Mouse (Mus musculus): ENCODE data around the gene Fam213b. TPM values are rescaled to one million over a fixed set of nuclear protein-coding genes. Genes with fewer than 3 reads are reported as not detected.

The Fam213b gene
- polyA plus RNA-seq, 1 experiment from 2014 or later: 33.2 TPM

GRCm38 (mm10) chr4:154869440-154869839, 29.5 kb downstream of the Fam213b start, which contains the start of gene Mmel1:
Gene Mmel1 (plus strand): TSS chr4:154869585.
- no peaks in the 10 kb centered on the region for H3K9me3 ChIP-seq
- peaks cover 17% of the 10 kb centered on the region for H3K4me1 ChIP-seq
- no peak within 1 kb of the TSS for H3K4me2 ChIP-seq (replicated peaks)
- no peak within 1 kb of the TSS for H3K4me3 ChIP-seq
- 89% methylated on average over 7 of the region's 7 CpGs for WGBS
- no peak for ATAC-seq (ENCODE audit: low FRiP score, low read depth)
- no peak within 1 kb of the TSS for H3K27ac ChIP-seq (replicated peaks)
- no peak within 1 kb of the TSS for H3K9ac ChIP-seq (replicated peaks)
- peaks cover 44% of the 10 kb centered on the region for H3K27me3 ChIP-seq
- no peaks in the 10 kb centered on the region for H3K36me3 ChIP-seq

- Histone ChIP-seq H3K4me1 (peaks cover 23% of the 10 kb centered on the region), H3K4me3 (no peak overlapping the region), H3K27me3 (peaks cover 40% of the 10 kb centered on the region), H3K27ac (replicated peaks) (no peak overlapping the region), H3K4me2 (replicated peaks) (no peak overlapping the region), H3K9ac (replicated peaks) (no peak overlapping the region), H3K36me3 (no peaks in the 10 kb centered on the region), H3K9me3 (no peaks in the 10 kb centered on the region)
- 91% methylated on average over 6 of the region's 6 CpGs for WGBS
- no peak for ATAC-seq (ENCODE audit: low FRiP score, low read depth)
Measured at GRCm38 (mm10) chr4:154867257-154867656, 31.7 kb downstream of the Fam213b start.

GRCm38 (mm10) chr4:154866391-154866790, 32.5 kb downstream of the Fam213b start:
- no peak overlapping the region for H3K4me3 ChIP-seq
- H3K27ac ChIP-seq (replicated peaks): no peak overlapping the region
- no peak for ATAC-seq (ENCODE audit: low FRiP score, low read depth)
- no peak overlapping the region for H3K9ac ChIP-seq (replicated peaks)
- 87% methylated on average over 5 of the region's 5 CpGs for WGBS
- H3K36me3 ChIP-seq: no peaks in the 10 kb centered on the region
- peaks cover 15% of the 10 kb centered on the region for H3K4me1 ChIP-seq
- H3K27me3 ChIP-seq: peaks cover 39% of the 10 kb centered on the region
- no peak overlapping the region for H3K4me2 ChIP-seq (replicated peaks)
- no peaks in the 10 kb centered on the region for H3K9me3 ChIP-seq

- H3K9me3 ChIP-seq: no peaks in the 10 kb centered on the region
- 0 out of 2 replicates have a peak overlapping the region, but pooled peaks have one; percentile 38 for H3K4me3 ChIP-seq
- H3K27ac ChIP-seq (replicated peaks): peak overlapping the region; percentile 71; the same call in 1 of the 2 replicates
- H3K4me1 ChIP-seq: peaks cover 14% of the 10 kb centered on the region
- H3K4me2 ChIP-seq (replicated peaks): peak overlapping the region; percentile 57; the same call in 1 of the 2 replicates
- peak overlapping the region; percentile 56 for H3K9ac ChIP-seq (replicated peaks)
- 82% methylated on average over 18 of the region's 18 CpGs for WGBS
- H3K36me3 ChIP-seq: no peaks in the 10 kb centered on the region
- peaks cover 41% of the 10 kb centered on the region for H3K27me3 ChIP-seq
- ATAC-seq (ENCODE audit: low FRiP score, low read depth): no peak; the same call in 1 of the 2 replicates
Measured at GRCm38 (mm10) chr4:154864961-154865760, 33.8 kb downstream of the Fam213b start.

GRCm38 (mm10) chr4:154864271-154864771, 34.6 kb downstream of the Fam213b start:
- peak overlapping the region; percentile 56 for H3K9ac ChIP-seq (replicated peaks)
- peaks cover 42% of the 10 kb centered on the region for H3K27me3 ChIP-seq
- no peaks in the 10 kb centered on the region for H3K9me3 ChIP-seq
- H3K4me2 ChIP-seq (replicated peaks): peak overlapping the region; percentile 57
- peak overlapping the region; percentile 38 for H3K4me3 ChIP-seq
- H3K27ac ChIP-seq (replicated peaks): peak overlapping the region; percentile 71
- no peaks in the 10 kb centered on the region for H3K36me3 ChIP-seq
- H3K4me1 ChIP-seq: peaks cover 14% of the 10 kb centered on the region
- peak; percentile 92 for ATAC-seq (ENCODE audit: low FRiP score, low read depth)
- WGBS: under 1% methylated on average over 18 of the region's 18 CpGs

GRCm38 (mm10) chr4:154863436-154863935, 35.4 kb downstream of the Fam213b start:
- ATAC-seq (ENCODE audit: low FRiP score, low read depth): no peak
- Histone ChIP-seq H3K27me3 (peaks cover 42% of the 10 kb centered on the region), H3K4me2 (replicated peaks) (no peak overlapping the region), H3K9ac (replicated peaks) (no peak overlapping the region), H3K4me1 (peaks cover 14% of the 10 kb centered on the region), H3K27ac (replicated peaks) (peak overlapping the region; percentile 71; the same call in 1 of the 2 replicates), H3K9me3 (no peaks in the 10 kb centered on the region), H3K36me3 (no peaks in the 10 kb centered on the region), H3K4me3 (no peak overlapping the region)
- WGBS: 79% methylated on average over 3 of the region's 3 CpGs

GRCm38 (mm10) chr4:154861967-154862366, 37.0 kb downstream of the Fam213b start:
- Histone ChIP-seq H3K4me3 (no peak overlapping the region), H3K9me3 (no peaks in the 10 kb centered on the region), H3K9ac (replicated peaks) (no peak overlapping the region), H3K27ac (replicated peaks) (no peak overlapping the region), H3K36me3 (no peaks in the 10 kb centered on the region), H3K27me3 (peaks cover 46% of the 10 kb centered on the region), H3K4me1 (peaks cover 14% of the 10 kb centered on the region), H3K4me2 (replicated peaks) (no peak overlapping the region)
- no peak for ATAC-seq (ENCODE audit: low FRiP score, low read depth)
- WGBS: 79% methylated on average over 5 of the region's 5 CpGs

GRCm38 (mm10) chr4:154858601-154859000, 40.3 kb downstream of the Fam213b start:
- Histone ChIP-seq H3K4me1 (peaks cover 15% of the 10 kb centered on the region), H3K9me3 (no peaks in the 10 kb centered on the region), H3K9ac (replicated peaks) (no peak overlapping the region), H3K4me3 (no peak overlapping the region), H3K4me2 (replicated peaks) (no peak overlapping the region), H3K27ac (replicated peaks) (no peak overlapping the region), H3K27me3 (peaks cover 64% of the 10 kb centered on the region), H3K36me3 (no peaks in the 10 kb centered on the region)
- WGBS: 75% methylated on average over 3 of the region's 3 CpGs
- no peak for ATAC-seq (ENCODE audit: low FRiP score, low read depth)

GRCm38 (mm10) chr4:154857366-154858240, 41.3 kb downstream of the Fam213b start:
- Histone ChIP-seq H3K9me3 (no peaks in the 10 kb centered on the region), H3K27me3 (peaks cover 70% of the 10 kb centered on the region), H3K27ac (replicated peaks) (no peak overlapping the region), H3K9ac (replicated peaks) (no peak overlapping the region), H3K4me1 (peaks cover 14% of the 10 kb centered on the region), H3K36me3 (no peaks in the 10 kb centered on the region), H3K4me2 (replicated peaks) (no peak overlapping the region), H3K4me3 (no peak overlapping the region)
- WGBS: 84% methylated on average over 10 of the region's 10 CpGs
- ATAC-seq (ENCODE audit: low FRiP score, low read depth): no peak

- Histone ChIP-seq H3K9ac (replicated peaks) (no peak overlapping the region), H3K36me3 (no peaks in the 10 kb centered on the region), H3K27me3 (peaks cover 64% of the 10 kb centered on the region), H3K4me1 (peaks cover 14% of the 10 kb centered on the region), H3K9me3 (no peaks in the 10 kb centered on the region), H3K4me3 (no peak overlapping the region; the same call in 1 of the 2 replicates), H3K4me2 (replicated peaks) (peak overlapping the region; percentile 87), H3K27ac (replicated peaks) (peak overlapping the region; percentile 77; the same call in 1 of the 2 replicates)
- no peak for ATAC-seq (ENCODE audit: low FRiP score, low read depth)
- 87% methylated on average over 7 of the region's 7 CpGs for WGBS
Measured at GRCm38 (mm10) chr4:154856882-154857281, 42.1 kb downstream of the Fam213b start.

- ATAC-seq (ENCODE audit: low FRiP score, low read depth): peak; percentile 50; the same call in 1 of the 2 replicates
- 0 out of 2 replicates have a peak overlapping the region, but pooled peaks have one; percentile 15 for H3K9ac ChIP-seq (replicated peaks)
- H3K4me1 ChIP-seq: peaks cover 14% of the 10 kb centered on the region
- H3K4me2 ChIP-seq (replicated peaks): peak overlapping the region; percentile 87
- H3K9me3 ChIP-seq: no peaks in the 10 kb centered on the region
- 18% methylated on average over 9 of the region's 9 CpGs for WGBS
- peak overlapping the region; percentile 77 for H3K27ac ChIP-seq (replicated peaks)
- no peaks in the 10 kb centered on the region for H3K36me3 ChIP-seq
- H3K27me3 ChIP-seq: peaks cover 60% of the 10 kb centered on the region
- H3K4me3 ChIP-seq: peak overlapping the region; percentile 57
Measured at GRCm38 (mm10) chr4:154856480-154856837, 42.5 kb downstream of the Fam213b start.

Measured in midbrain, embryonic 12.5 days (tissue).